Mouse (Mus musculus): ENCODE measurements around the gene Wdfy3.
A peak's percentile ranks its signal among the peaks of the same experiment; 100 is the strongest.

DNA sequence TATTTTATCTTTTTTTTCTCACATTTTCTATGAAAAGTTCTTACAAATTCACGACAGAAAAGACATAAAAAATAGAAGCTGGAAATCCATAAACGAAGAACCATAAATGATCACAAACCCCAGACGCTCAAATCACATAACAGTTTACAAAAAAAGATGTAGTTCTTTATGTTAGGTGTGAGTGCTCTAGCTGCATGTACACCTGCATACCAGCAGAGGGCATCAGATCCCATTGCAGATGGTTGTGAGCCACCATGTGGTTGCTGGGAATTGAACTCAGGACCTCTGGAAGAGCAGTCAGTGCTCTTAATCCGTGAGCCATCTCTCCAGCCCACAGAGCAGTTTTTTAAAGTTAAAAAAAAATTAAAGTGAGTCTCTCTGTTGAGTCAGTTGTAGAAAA lies 25.9 kb upstream of the Wdfy3 start:
- TF ChIP-seq CTCF (IDR thresholded peaks at IDR 0.05; ENCODE audit: low read depth) (peak; percentile 50), EP300 (IDR thresholded peaks at IDR 0.05; ENCODE audit: low read depth) (no peak)
